Mouse (Mus musculus): ENCODE measurements around the gene Mapk8ip3.
A peak's percentile ranks its signal among the peaks of the same experiment; 100 is the strongest.

- 0 out of 2 replicates have a peak, but pooled peaks have one; percentile 23 for TF ChIP-seq CTCF (IDR thresholded peaks at IDR 0.05; ENCODE audit: borderline replicate concordance, control insufficient read depth, extremely low read depth, insufficient read depth, low read length, poor library complexity)
- TF ChIP-seq POLR2A (IDR thresholded peaks at IDR 0.05; ENCODE audit: control insufficient read depth, extremely low read depth, insufficient read depth, low read length, poor library complexity): peak; percentile 85
Measured at GRCm38 (mm10) chr17:24850065-24850772, 86.6 kb downstream of the Mapk8ip3 start, which contains the start of gene Fahd1.
